Mouse (Mus musculus): Measurements from ENCODE around the gene Pcnt.

GRCm38 (mm10) chr10:76306738-76307137 lies 135.8 kb downstream of the Pcnt start:
- no peak for TF ChIP-seq POLR2A (IDR thresholded peaks at IDR 0.05; ENCODE audit: control insufficient read depth, low read depth, low read length)
- no peak for TF ChIP-seq CTCF (IDR thresholded peaks at IDR 0.05; ENCODE audit: control insufficient read depth, insufficient read depth, insufficient replicate concordance, low read depth, low read length)

All from testis, adult 2 months (tissue).